Mouse (Mus musculus): ENCODE measurements around the gene Myrf. TPM values are rescaled to one million over a fixed set of nuclear protein-coding genes. Genes with fewer than 3 reads are reported as not detected.
"Not testable (repeated sequence)": the region's sequence is repeated elsewhere in the genome, so short reads cannot be mapped to it uniquely, and the experiment has no call there.

Gene Myrf
- polyA plus RNA-seq, 1 experiment from 2014 or later, result 16.2 TPM

GRCm38 (mm10) chr19:10165928-10166327 lies 74.6 kb downstream of the Myrf start:
- ATAC-seq (ENCODE audit: insufficient number of reproducible peaks, low FRiP score); H3K9me3 ChIP-seq (replicated peaks): not testable (repeated sequence)
- 81% methylated on average over 4 of the region's 4 CpGs for WGBS

GRCm38 (mm10) chr19:10163896-10164295 lies 76.7 kb downstream of the Myrf start:
- no peak for ATAC-seq (ENCODE audit: insufficient number of reproducible peaks, low FRiP score)
- 71% methylated on average over 3 of the region's 3 CpGs for WGBS
- Histone ChIP-seq H3K4me3 (no peak overlapping the region), H3K36me3 (no peaks in the 10 kb centered on the region), H3K9ac (no peak overlapping the region), H3K27ac (ENCODE audit: poor library complexity, severe bottlenecking) (no peak overlapping the region), H3K27me3 (replicated peaks) (no peaks in the 10 kb centered on the region), H3K4me1 (replicated peaks) (no peaks in the 10 kb centered on the region), H3K9me3 (replicated peaks) (no peaks in the 10 kb centered on the region), H3K4me2 (no peak overlapping the region)

More at GRCm38 (mm10) chr19:10165928-10166327, 74.6 kb downstream of the Myrf start:
- H3K9ac ChIP-seq; H3K4me2 ChIP-seq; H3K4me3 ChIP-seq; H3K27ac ChIP-seq (ENCODE audit: poor library complexity, severe bottlenecking); H3K36me3 ChIP-seq; H3K27me3 ChIP-seq (replicated peaks); H3K4me1 ChIP-seq (replicated peaks): not testable (repeated sequence)

Small RNA genes lying within 50 kb of the gene (microRNA-seq; reads per million reads assigned to microRNA genes)
- gene Mir6993, result 0.94 reads per million

Other genes starting within 250 kb of the Myrf start
- 0.32 and 0.34 TPM in 2 replicates for gene Best1, start 239.1 kb downstream of the Myrf start, polyA plus RNA-seq (2016; fragmentation: Nextera tagmentation; extraction: Ambion mirVana)
- gene Rab3il1, start 239.1 kb downstream of the Myrf start, polyA plus RNA-seq (2016; fragmentation: Nextera tagmentation; extraction: Ambion mirVana), result 38.0 and 39.7 TPM in 2 replicates
- gene Fads3, start 199.2 kb downstream of the Myrf start, polyA plus RNA-seq (2016; fragmentation: Nextera tagmentation; extraction: Ambion mirVana), result 40.7 and 45.2 TPM in 2 replicates
- gene Fads2, start 139.0 kb downstream of the Myrf start, polyA plus RNA-seq (2016; fragmentation: Nextera tagmentation; extraction: Ambion mirVana), result 64.2 and 66.7 TPM in 2 replicates
- 72.1 and 75.0 TPM in 2 replicates for gene Fads1, start 57.9 kb downstream of the Myrf start, polyA plus RNA-seq (2016; fragmentation: Nextera tagmentation; extraction: Ambion mirVana)
- 389 TPM in 2 replicates for gene Tmem258, start 36.7 kb downstream of the Myrf start, polyA plus RNA-seq (2016; fragmentation: Nextera tagmentation; extraction: Ambion mirVana)
- 59.2 and 59.3 TPM in 2 replicates for gene Fen1, start 36.6 kb downstream of the Myrf start, polyA plus RNA-seq (2016; fragmentation: Nextera tagmentation; extraction: Ambion mirVana)
- gene Dagla, start 64.1 kb upstream of the Myrf start, polyA plus RNA-seq (2016; fragmentation: Nextera tagmentation; extraction: Ambion mirVana), result 1.3 and 1.5 TPM in 2 replicates
- 0.59 and 1.3 TPM in 2 replicates for gene Syt7, start 148.3 kb upstream of the Myrf start, polyA plus RNA-seq (2016; fragmentation: Nextera tagmentation; extraction: Ambion mirVana)
- gene Lrrc10b, start 216.7 kb upstream of the Myrf start, polyA plus RNA-seq (2016; fragmentation: Nextera tagmentation; extraction: Ambion mirVana), result 0.14 and 0.26 TPM in 2 replicates
- 0.14 TPM in 1 of 2 replicates, not detected in the other for gene Ppp1r32, start 242.2 kb upstream of the Myrf start, polyA plus RNA-seq (2016; fragmentation: Nextera tagmentation; extraction: Ambion mirVana)